Mouse (Mus musculus) layer of hippocampus, adult 8-10 months (tissue): Measurements from ENCODE around the gene Cadm4. TPM values are rescaled to one million over a fixed set of nuclear protein-coding genes. Genes with fewer than 3 reads are reported as not detected.

Experiments used
- DNase-seq, 2 experiments: peaks; one replicate each; pipeline ENCODE4 v3.0.0; 2022; ENCODE audit warnings: low spot score in 2 of 2
- total RNA-seq, 4 experiments: library from RNA; stranded (reverse); gene quantifications; 2 replicates each; pipeline ENCODE4 v1.2.4; 2022

Gene Cadm4
- 100 to 1,000 TPM; 123 to 166 (median 143) TPM for total RNA-seq

GRCm38 (mm10) chr7:24481474-24482207 is at the start of gene Cadm4:
TSS of gene Cadm4 (plus strand) at chr7:24482023.
- DNase-seq: peak; percentile 70 to 81

DNA sequence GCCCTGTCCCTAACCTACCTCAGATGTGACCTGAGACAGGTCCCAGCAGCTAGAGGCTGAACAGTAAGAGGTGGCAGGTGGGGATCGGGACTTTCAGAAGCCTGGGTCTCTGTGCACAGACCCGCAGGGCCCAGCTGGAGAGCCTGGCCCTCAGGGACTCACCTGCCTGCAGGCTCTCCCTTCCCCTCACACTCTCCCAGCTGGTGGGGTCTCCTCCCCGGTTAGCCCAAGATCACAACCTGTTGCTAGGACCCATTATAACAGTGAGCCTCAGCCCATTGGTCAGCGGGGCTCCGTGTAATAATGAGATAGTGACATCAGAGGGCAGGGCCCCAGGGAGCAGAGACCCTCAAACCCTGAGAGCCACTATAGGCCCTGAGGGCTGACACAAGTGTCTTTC is 46.5 kb upstream of the Cadm4 start:
- DNase-seq: no peak

- DNase-seq: peak in 1 of 2 experiments; percentile 42
Measured at GRCm38 (mm10) chr7:24437981-24438380, 43.8 kb upstream of the Cadm4 start.

GRCm38 (mm10) chr7:24439191-24439590 is 42.6 kb upstream of the Cadm4 start:
- no peak for DNase-seq

DNA sequence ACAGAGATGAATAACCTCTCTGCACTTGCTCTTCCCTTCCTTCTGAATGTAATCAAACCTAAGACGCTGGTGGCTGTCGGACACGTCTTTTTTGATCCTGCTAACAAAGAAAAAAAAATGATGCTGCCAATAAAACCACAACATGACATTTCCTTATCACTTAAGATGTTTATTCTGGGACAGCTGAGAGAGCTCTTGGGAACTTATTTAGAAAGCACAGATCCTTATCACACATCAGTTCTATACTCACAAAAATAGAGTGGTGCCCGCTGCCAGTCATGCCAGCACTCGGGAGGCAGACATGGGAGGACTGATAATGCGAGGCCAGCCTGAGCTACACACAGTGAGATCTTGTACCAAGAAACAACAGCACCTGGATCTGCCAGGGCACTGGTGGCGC is 41.9 kb upstream of the Cadm4 start:
- no peak for DNase-seq

DNA sequence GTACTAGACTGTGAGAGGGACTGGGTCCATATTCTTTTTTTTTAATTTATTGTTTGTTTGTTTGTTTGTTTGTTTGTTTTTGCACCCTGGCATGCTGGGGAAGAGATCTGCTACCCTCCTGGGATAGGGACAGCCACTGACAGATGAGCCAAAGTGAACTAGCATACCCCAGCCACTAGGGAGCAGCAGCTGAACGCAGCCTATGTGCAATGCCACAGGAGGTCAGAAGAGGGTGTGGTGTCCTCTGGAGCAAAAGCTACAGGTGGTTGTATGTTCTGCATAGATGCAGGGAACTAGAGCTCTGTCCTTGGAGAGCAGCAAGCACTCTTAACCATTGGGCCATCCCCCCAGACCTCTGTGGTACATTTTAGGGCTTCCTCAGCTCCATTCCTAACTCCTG is 40.0 kb upstream of the Cadm4 start:
- no peak for DNase-seq

DNA sequence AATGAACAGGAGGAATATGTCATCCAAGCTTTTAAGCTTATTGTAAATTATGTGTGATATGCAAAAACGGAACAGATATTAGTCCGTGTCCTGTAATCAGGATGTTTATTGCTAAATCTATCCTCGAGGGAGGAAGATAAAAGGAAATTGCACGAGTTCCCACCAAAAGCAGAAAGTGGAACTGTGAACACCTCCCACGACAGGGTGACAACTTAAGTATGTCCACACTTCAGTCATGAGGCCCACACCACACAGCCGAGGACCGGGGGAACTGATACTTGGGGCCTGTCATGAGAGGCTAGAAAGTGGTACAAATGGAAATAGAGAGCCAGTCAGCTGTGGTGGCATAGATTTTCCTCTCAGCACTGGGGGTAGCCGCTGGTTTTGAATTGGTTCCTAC is 39.5 kb upstream of the Cadm4 start:
- DNase-seq: no peak

GRCm38 (mm10) chr7:24445266-24445926 is 36.4 kb upstream of the Cadm4 start:
- DNase-seq: no peak

GRCm38 (mm10) chr7:24446697-24447340 is 35.0 kb upstream of the Cadm4 start:
- DNase-seq: no peak

DNA sequence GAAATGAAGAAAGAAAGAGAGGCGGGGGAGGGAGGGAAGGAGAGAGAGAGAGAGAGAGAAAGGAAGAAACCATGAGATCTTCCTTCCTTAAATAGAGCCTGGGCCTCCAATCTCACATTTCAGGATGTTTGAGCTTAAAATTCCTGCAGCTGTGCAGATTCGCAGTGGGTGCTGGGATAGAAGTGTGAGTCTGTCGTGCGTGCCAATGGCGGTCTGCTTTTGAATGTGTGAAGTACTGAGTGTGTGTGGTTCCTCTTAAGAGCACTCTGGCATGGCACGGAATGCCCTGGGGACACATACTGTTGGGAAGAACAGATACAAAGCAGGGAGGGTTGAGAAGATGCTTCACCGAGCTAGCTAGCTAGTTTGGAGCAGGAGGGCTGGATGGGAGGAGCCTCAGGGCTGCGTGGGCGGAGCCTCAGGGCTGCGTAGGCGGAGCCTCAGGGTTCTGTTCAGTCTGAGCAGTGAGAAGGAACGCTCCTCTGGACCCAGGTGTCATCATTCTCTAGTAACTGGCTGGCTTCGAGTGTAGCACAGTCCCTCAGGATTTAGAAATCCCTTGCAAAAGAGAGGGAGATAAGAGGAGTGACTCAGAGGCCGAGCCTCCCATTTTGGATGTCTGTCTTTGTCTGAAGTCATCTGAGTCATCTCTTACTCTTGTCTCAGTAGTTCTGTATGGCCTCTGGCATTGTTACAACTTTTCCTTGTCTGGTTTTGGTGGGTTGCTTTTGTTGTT is 32.9 kb upstream of the Cadm4 start:
- no peak for DNase-seq

GRCm38 (mm10) chr7:24450585-24451017 is 31.2 kb upstream of the Cadm4 start:
- no peak for DNase-seq

DNA sequence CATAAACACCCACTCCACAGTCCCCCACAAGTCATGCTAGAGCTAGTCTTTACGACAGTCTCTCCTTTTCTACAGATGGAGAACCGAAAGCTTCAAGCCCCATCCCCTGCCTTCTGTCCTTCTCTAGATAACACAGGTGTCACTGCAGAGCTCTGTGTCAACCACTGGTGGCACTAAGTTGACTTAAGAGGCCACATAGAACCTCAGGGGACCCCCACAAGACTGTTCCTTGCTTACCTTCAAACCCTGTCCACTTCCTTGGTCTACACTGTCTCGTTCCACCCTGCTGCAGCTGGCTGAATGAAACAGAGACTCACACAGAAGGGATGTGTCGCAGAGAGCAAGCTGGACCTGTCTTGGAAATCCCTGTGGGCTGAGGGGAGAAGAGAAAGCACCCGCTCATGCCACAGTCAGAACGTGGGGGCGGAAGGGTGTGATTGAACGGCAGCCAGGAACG is 29.9 kb upstream of the Cadm4 start, which contains the start of gene Irgc1:
TSS of gene Irgc1 (minus strand) at position 443 of the 457 bp plus-strand sequence.
- no peak for DNase-seq

GRCm38 (mm10) chr7:24454199-24454598 is 27.6 kb upstream of the Cadm4 start:
- no peak for DNase-seq

- no peak for DNase-seq
Measured at GRCm38 (mm10) chr7:24455726-24456125, 26.1 kb upstream of the Cadm4 start.

- DNase-seq: no peak
Measured at GRCm38 (mm10) chr7:24457726-24458370, 24.0 kb upstream of the Cadm4 start.

GRCm38 (mm10) chr7:24459440-24459839 is 22.4 kb upstream of the Cadm4 start:
- no peak for DNase-seq

DNA sequence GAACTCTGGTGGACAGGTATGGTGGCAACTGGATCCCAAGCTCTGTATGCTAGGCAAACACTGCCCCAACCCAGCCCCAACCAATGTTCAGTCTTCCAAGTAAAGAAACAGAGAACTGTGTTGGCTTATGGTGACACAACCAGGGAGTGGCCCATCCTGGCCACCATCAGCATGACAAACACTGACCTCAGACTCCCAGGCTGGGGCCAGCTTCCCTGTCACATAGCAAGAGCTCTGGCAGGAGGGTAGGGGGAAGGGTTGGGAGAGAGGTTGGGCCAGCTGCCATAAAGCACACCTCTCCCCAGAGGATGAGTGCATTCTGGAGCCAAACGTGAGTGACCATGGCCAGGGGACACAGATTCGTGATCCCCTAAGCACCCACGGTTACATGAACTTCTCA is 22.0 kb upstream of the Cadm4 start:
- no peak for DNase-seq

DNA sequence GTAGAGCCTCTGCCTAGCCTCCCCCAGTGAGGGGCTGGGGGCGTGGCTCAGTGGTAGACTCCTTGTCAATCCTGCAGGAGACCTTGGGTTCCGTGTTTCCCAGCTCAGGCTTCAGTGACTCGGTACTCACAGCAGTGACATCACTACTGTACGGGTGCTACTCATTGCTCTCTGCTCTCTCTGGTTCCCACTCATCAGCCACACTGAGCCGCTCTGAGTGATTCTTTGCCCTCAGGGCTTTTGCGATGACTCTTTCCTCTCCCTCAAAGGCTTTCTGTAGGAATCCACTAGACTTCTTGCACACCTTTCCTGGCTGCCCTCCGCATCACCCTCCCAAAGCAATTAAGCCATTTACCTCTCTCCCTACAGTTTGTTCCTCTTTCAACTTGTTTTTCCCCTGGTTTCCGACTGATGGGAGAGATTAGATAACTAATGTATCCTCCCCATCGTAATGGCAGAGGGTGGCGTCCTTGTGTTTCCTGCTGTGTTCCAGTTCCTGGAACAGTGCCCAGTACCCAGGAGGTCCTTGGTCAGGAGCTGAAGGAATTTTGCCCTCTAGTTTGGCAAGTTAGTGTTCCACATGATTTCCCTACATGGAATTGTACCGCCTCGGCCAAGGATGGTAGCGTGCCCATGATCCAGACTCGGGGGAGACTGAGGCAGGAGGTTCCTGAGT is 20.3 kb upstream of the Cadm4 start:
- DNase-seq: no peak

- no peak for DNase-seq
Measured at GRCm38 (mm10) chr7:24462388-24463319, 19.2 kb upstream of the Cadm4 start, which contains the start of gene Plaur. TSS of gene Plaur (plus strand) at chr7:24462484.
